Mouse (Mus musculus) lung, adult 2 months (tissue): ENCODE results near the gene Smndc1.

Experiments used
- CTCF ChIP-seq: fragments of 200-500 bp; IDR thresholded peaks from 2 replicates; pipeline ENCODE4 v1.5.1; 2011; ENCODE audit warnings: mild to moderate bottlenecking, low read length, control low read depth; ENCODE audit not compliant: insufficient read depth
- POLR2A ChIP-seq: fragments of 200-500 bp; IDR thresholded peaks from 2 replicates; pipeline ENCODE4 v1.6.1; 2011; ENCODE audit warnings: low read depth, mild to moderate bottlenecking, control low read depth, low read length, borderline replicate concordance; ENCODE audit errors: extremely low read depth

- TF ChIP-seq CTCF = no peak
- TF ChIP-seq POLR2A = no peak
Observed at GRCm38 (mm10) chr19:53399213-53399612, 8.8 kb upstream of the Smndc1 start.
